Mouse (Mus musculus) hindbrain, postnatal 0 days (tissue): ENCODE measurements at regions not wholly inside any gene's neighbourhood (a gene's known extent, or its start where the extent isn't known, plus 50 kb on each side); places are given as distances from the start of the nearest gene placed in this dataset.
A peak's percentile ranks its signal among the peaks of the same experiment; 100 is the strongest.
"Not testable (repeated sequence)": the region's sequence is repeated elsewhere in the genome, so short reads cannot be mapped to it uniquely, and the experiment has no call there.

Source experiments
- ATAC-seq: fragments of 200-750 bp; cut with Nextera tagmentation; 2 replicates; pipeline ENCODE4 v1.8.0; 2017; ENCODE audit warnings: mild to moderate bottlenecking, moderate TSS enrichment, moderate library complexity
- DNase-seq: peaks from one replicate; pipeline ENCODE4 v3.0.0-alpha.2; 2015; ENCODE audit warnings: low spot score
- H3K27ac ChIP-seq: fragments of 300-500 bp; sonication (generic); 2 replicates; pipeline ENCODE4 v1.5.1; 2014; ENCODE audit warnings: mild to moderate bottlenecking
- H3K27me3 ChIP-seq: fragments of 300-500 bp; sonication (generic); 2 replicates; pipeline ENCODE4 v1.6.1; 2014; ENCODE audit warnings: low read length, mixed read lengths; ENCODE audit not compliant: insufficient read depth
- H3K36me3 ChIP-seq: fragments of 300-500 bp; sonication (generic); 2 replicates; pipeline ENCODE4 v1.6.1; 2014; ENCODE audit warnings: low read length, mixed read lengths; ENCODE audit not compliant: insufficient read depth
- H3K4me1 ChIP-seq: fragments of 300-500 bp; sonication (generic); 2 replicates; pipeline ENCODE4 v1.6.1; 2014; ENCODE audit warnings: antibody characterized with exemption, low read length, mixed read lengths; ENCODE audit not compliant: insufficient read depth
- H3K4me2 ChIP-seq: fragments of 300-500 bp; sonication (generic); 2 replicates; pipeline ENCODE4 v1.6.1; 2014; ENCODE audit warnings: low read depth, mild to moderate bottlenecking, low read length, moderate library complexity, mixed read lengths
- H3K4me3 ChIP-seq: fragments of 300-500 bp; sonication (generic); 2 replicates; pipeline ENCODE4 v1.5.1; 2014; ENCODE audit warnings: low read length
- H3K9ac ChIP-seq: fragments of 300-500 bp; sonication (generic); replicated peaks from 2 replicates; pipeline ENCODE4 v1.6.1; 2014; ENCODE audit warnings: mild to moderate bottlenecking, low read length, moderate library complexity, mixed read lengths
- H3K9me3 ChIP-seq: fragments of 300-500 bp; sonication (generic); 2 replicates; pipeline ENCODE4 v1.6.1; 2016; ENCODE audit warnings: low read length, mixed read lengths
- CTCF ChIP-seq: IDR thresholded peaks from 2 replicates; pipeline ENCODE4 v1.5.1; 2016; ENCODE audit warnings: antibody characterized with exemption, control low read depth, low read depth
- WGBS: fragments of 180-500 bp; shearing (Covaris S2); extraction: QIAGEN DNeasy Blood & Tissue Kit; methylation state at CpG from one replicate; pipeline ENCODE4 v1.1.7; 2014; 5-methylcytosine and 5-hydroxymethylcytosine counted together

GRCm38 (mm10) chr12:46636888-46637287 is 181.8 kb downstream of the Nova1 start:
- H3K4me1 ChIP-seq, result no peaks in the 10 kb centered on the region
- no peak overlapping the region for H3K4me3 ChIP-seq
- H3K9me3 ChIP-seq, result no peaks in the 10 kb centered on the region
- no peaks in the 10 kb centered on the region for H3K27me3 ChIP-seq
- H3K36me3 ChIP-seq, result no peaks in the 10 kb centered on the region
- H3K27ac ChIP-seq, result no peak overlapping the region
- TF ChIP-seq CTCF, result no peak
- DNase-seq, result peak; percentile 25
- H3K4me2 ChIP-seq, result no peak overlapping the region
- ATAC-seq, result no peak
- no peak overlapping the region for H3K9ac ChIP-seq

DNA sequence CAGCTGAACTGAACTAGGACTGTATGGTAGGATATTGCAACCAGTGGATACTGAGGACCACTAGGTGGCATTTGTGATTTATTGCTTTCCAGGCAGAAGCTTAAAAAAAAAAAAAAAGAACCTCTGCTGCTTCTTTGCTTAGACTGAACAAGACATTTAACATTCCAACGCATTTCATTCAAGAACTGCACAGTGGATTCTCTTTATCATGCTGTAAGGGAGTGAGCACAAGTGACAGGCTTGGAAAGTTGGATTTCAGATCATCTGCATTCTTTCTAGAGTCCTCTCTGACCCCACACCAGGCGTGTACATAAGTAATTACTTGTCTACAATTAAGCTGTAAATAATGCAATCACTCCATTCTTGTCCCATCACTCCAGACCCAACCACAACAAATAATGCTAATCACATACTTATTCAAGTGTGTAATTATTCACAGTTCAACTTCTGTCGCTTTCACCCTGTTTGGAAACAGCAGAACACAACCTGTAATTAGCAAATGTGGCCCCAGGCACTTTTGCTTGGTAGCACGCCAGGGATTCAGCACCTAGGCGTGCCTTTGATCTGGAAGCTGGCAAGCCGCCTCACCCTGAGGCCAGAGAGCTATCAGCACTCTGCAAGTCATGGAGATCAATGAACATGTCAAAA is 183.5 kb downstream of the Nova1 start:
- Histone ChIP-seq H3K4me1 (no peaks in the 10 kb centered on the region), H3K27me3 (no peaks in the 10 kb centered on the region), H3K4me3 (no peak overlapping the region), H3K4me2 (no peak overlapping the region), H3K36me3 (no peaks in the 10 kb centered on the region), H3K9me3 (no peaks in the 10 kb centered on the region), H3K9ac (no peak overlapping the region), H3K27ac (no peak overlapping the region)
- ATAC-seq (peak; percentile 78), DNase-seq (peak; percentile 83)
- TF ChIP-seq CTCF, result peak; percentile 70
- 6% methylated on average over 6 of the region's 6 CpGs for WGBS

GRCm38 (mm10) chr12:46634771-46635124 is 184.0 kb downstream of the Nova1 start:
- 32% methylated on average over 1 of the region's 1 CpGs for WGBS
- Histone ChIP-seq H3K9ac (no peak overlapping the region), H3K9me3 (no peaks in the 10 kb centered on the region), H3K4me3 (no peak overlapping the region), H3K4me1 (no peaks in the 10 kb centered on the region), H3K27ac (no peak overlapping the region), H3K27me3 (no peaks in the 10 kb centered on the region), H3K4me2 (no peak overlapping the region), H3K36me3 (no peaks in the 10 kb centered on the region)
- ATAC-seq, result no peak
- DNase-seq, result no peak
- TF ChIP-seq CTCF, result no peak

DNA sequence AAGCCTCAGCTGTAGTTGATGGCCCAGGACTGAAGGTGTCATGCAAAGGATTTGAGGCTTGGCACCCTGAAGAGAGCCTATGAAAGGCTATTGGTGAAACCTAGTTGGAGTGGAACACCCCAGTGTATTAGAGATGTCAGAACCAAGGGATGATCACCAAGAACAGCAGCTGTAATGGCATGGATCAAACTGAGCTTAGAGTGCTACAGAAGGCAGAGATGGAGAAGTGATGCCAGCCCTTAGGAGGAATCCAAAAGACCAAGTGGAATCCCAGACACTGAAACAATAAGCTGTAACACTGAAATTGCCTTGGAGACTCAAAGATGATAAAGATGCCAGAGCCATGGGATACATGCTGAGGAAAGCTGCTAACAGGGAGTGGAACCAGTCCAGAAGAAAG is 186.3 kb downstream of the Nova1 start:
- not testable (repeated sequence) for DNase-seq, H3K9me3 ChIP-seq, H3K9ac ChIP-seq, H3K4me3 ChIP-seq, H3K36me3 ChIP-seq, H3K4me2 ChIP-seq, ATAC-seq, H3K4me1 ChIP-seq, H3K27ac ChIP-seq, H3K27me3 ChIP-seq

DNA sequence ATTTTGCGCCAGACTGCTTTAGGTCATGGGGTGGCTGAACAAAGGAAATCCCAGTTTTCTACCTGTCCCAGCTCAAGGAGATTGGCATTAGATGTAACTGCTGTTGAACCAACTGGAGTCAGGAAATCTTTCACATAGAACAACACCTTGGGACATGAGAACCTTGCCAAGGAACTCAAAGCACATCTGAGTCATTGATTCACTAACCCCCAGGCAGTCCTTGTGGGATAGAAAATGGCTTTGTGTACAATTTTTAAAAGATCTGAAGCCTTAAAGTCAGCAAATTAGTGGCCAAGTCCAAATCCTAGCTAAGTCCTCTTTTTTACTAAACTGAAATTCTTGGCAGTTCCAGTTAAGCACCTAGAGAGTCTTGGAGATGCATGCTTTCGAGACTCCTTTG is 191.4 kb downstream of the Nova1 start:
- ATAC-seq (no peak), DNase-seq (no peak)
- TF ChIP-seq CTCF, result no peak
- no peak overlapping the region for H3K4me2 ChIP-seq
- no peak overlapping the region for H3K4me3 ChIP-seq
- H3K4me1 ChIP-seq, result no peaks in the 10 kb centered on the region
- H3K27ac ChIP-seq, result no peak overlapping the region
- H3K9ac ChIP-seq, result no peak overlapping the region
- no peaks in the 10 kb centered on the region for H3K36me3 ChIP-seq
- H3K9me3 ChIP-seq, result no peaks in the 10 kb centered on the region
- WGBS, result 54% methylated on average over 2 of the region's 2 CpGs
- H3K27me3 ChIP-seq, result no peaks in the 10 kb centered on the region

DNA sequence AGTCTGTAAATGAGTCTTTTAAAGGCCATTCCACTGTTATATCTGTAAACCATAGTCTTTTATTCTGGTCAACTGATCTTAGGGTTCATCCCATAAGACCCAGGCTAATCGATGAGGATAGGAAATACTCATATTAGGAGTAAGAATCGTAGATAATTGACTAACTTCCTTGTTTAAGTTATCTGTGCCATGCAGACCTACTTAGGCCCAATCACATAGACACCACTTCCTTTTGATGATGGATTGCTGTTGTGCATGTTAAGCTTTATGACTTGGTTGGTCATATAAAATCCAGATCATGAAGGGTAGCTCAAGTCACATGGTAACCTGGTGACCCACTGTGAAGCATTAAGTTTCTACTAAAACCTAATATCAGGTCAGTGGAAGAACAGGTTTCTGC is 207.3 kb downstream of the Nova1 start:
- no peak for TF ChIP-seq CTCF
- DNase-seq (no peak), ATAC-seq (no peak)
- no peaks in the 10 kb centered on the region for H3K9me3 ChIP-seq
- no peak overlapping the region for H3K4me3 ChIP-seq
- no peaks in the 10 kb centered on the region for H3K27me3 ChIP-seq
- 0 out of 2 replicates have a peak, but pooled peaks cover 4% of the 10 kb centered on the region for H3K4me1 ChIP-seq
- H3K36me3 ChIP-seq, result no peaks in the 10 kb centered on the region
- no peak overlapping the region for H3K27ac ChIP-seq
- WGBS, result 92% methylated on average over 2 of the region's 2 CpGs
- H3K9ac ChIP-seq, result no peak overlapping the region
- no peak overlapping the region for H3K4me2 ChIP-seq

DNA sequence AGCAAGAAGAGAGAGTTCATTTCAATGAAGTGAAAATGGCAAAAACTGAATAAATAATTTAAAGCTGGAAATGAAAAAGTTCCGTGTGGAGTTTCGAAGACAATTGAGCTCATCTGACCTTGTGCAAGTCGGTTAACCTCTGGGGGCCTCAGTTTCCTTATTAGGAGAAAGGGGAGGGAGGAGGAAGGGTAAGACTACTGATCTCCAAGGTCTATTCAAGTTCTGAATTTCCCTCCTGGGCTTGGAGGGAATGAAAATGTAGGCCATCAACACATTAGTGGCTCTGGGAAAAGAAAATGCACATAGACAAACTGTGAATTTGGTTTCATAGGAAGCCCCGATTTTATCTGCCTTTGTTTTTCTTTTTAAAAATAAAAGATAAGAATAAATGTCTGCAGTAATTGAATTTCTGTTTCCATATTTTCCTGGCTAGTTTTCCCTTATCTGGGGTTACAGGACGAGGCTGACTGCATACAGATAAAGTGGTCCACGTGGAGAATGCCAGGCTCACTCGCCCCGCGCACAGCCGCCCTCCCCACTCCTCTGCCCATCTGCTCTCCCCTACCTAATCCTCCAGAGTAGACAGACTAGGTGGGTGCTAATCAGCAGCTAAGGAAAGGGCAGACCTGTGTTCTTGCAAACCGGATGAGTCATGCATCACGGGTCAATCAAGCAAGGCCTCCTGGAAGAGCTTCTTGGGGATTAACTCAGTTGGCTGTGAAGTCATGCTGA is 209.0 kb downstream of the Nova1 start:
- Histone ChIP-seq H3K27ac (no peak overlapping the region), H3K27me3 (no peaks in the 10 kb centered on the region), H3K4me2 (no peak overlapping the region), H3K4me1 (0 out of 2 replicates have a peak, but pooled peaks cover 4% of the 10 kb centered on the region), H3K9ac (no peak overlapping the region), H3K4me3 (no peak overlapping the region), H3K36me3 (no peaks in the 10 kb centered on the region), H3K9me3 (no peaks in the 10 kb centered on the region)
- 43% methylated on average over 12 of the region's 12 CpGs for WGBS
- ATAC-seq (peak; percentile 67), DNase-seq (peak; percentile 52)
- no peak for TF ChIP-seq CTCF
